In genomic region chr4:141976163-141976562, GRCm38 (mm10) we compare ENCODE assay signal across 9 mouse cellular contexts. TPM values are rescaled to one million over a fixed set of nuclear protein-coding genes. Genes with fewer than 3 reads are reported as not detected.
DNase-seq lines count a peak whose midpoint lies in the region; TF ChIP-seq lines count a peak whose summit lies in the region.
"Had no signal": no experiment of that assay in that cellular context is flagged by ENCODE, and none has a peak within 500 bp of the region (broad histone marks: within the 10 kb centered on the region; RNA-seq: fewer than 3 reads in every experiment).

No protein-coding gene starts in this region.

- H3K4me1 ChIP-seq in E14TG2a.4 (replicated peaks; ENCODE audit: low read depth, low read length), result no peaks in the 10 kb centered on the region
- no peaks in the 10 kb centered on the region for H3K4me1 ChIP-seq in embryonic facial prominence, embryonic 10.5 days

- H3K36me3 ChIP-seq in E14TG2a.4 (ENCODE audit: insufficient read depth, low read length), result no peaks in the 10 kb centered on the region
- no peaks in the 10 kb centered on the region for H3K36me3 ChIP-seq in embryonic facial prominence, embryonic 10.5 days (replicated peaks)
- no peaks in the 10 kb centered on the region for H3K36me3 ChIP-seq in splenic B cell, adult 2 months (ENCODE audit: control insufficient read depth, insufficient read depth, low read length, poor library complexity, severe bottlenecking)
- H3K36me3 ChIP-seq: limb, embryonic 13.5 days had no signal

- H3K27ac ChIP-seq in embryonic facial prominence, embryonic 10.5 days (replicated peaks), result no peak overlapping the region
- H3K27ac ChIP-seq: limb, embryonic 13.5 days had no signal

- 53% methylated on average over 4 of the region's 4 CpGs for WGBS in embryonic facial prominence, embryonic 10.5 days

- H3K27me3 ChIP-seq in E14TG2a.4 (ENCODE audit: insufficient read depth, low read length), result no peaks in the 10 kb centered on the region; the same call in none of the 2 replicates
- no peaks in the 10 kb centered on the region for H3K27me3 ChIP-seq in embryonic facial prominence, embryonic 10.5 days (replicated peaks; ENCODE audit: low read depth, poor library complexity, severe bottlenecking)
- no peaks in the 10 kb centered on the region for H3K27me3 ChIP-seq in splenic B cell, adult 2 months (ENCODE audit: control insufficient read depth, insufficient read depth, low read length, poor library complexity, severe bottlenecking)
- H3K27me3 ChIP-seq: limb, embryonic 13.5 days had no signal

- intact Hi-C loops in left cerebral cortex, postnatal 4 days (cut with DNase I), result no loop called here

- TF ChIP-seq CTCF in E14TG2a.4 (conservative IDR thresholded peaks at IDR 0.05; ENCODE audit: low read length), result peak; percentile 60

- no peak overlapping the region for H3K4me3 ChIP-seq in E14TG2a.4 (replicated peaks; ENCODE audit: low read length)
- H3K4me3 ChIP-seq in embryonic facial prominence, embryonic 10.5 days, result no peak overlapping the region
- H3K4me3 ChIP-seq: limb, embryonic 13.5 days had no signal

- H3K9me3 ChIP-seq in E14TG2a.4 (ENCODE audit: low read length), result peaks cover 19% of the 10 kb centered on the region
- peaks cover 16% of the 10 kb centered on the region; the same call in 1 of the 2 replicates for H3K9me3 ChIP-seq in embryonic facial prominence, embryonic 10.5 days

- DNase-seq in heart, postnatal 4 days, result peak; percentile 58
- no peak for DNase-seq in heart, adult 8-10 months (ENCODE audit: low spot score)
- peak; percentile 53 for DNase-seq in 416B (ENCODE audit: low read depth)
- peak; percentile 75 for DNase-seq in embryonic facial prominence, embryonic 10.5 days (ENCODE audit: low spot score)
- peak; percentile 43 for DNase-seq in left cerebral cortex, postnatal 4 days
- peak; percentile 32 for DNase-seq in splenic B cell, adult 2 months (ENCODE audit: low read depth, low spot score)
- no peak for DNase-seq in testis, postnatal 14 days (ENCODE audit: low spot score)

RNA-seq across cellular contexts. Expression of gene Fhad1, which starts 38.7 kb away (rescaled TPM):
- total RNA-seq in heart, postnatal 4 days (2021), result 1 to 10 TPM; 1.2 to 1.4 TPM
- under 1 TPM; 0.26 to 0.41 (median 0.35) TPM for total RNA-seq in heart, adult 8-10 months (2022)
- 0.50 and 1.0 TPM in 2 replicates for polyA plus RNA-seq in embryonic facial prominence, embryonic 10.5 days (2016; fragmentation: Nextera tagmentation; extraction: Ambion mirVana)
- 1 to 10 TPM in 1 of 2 experiments, under 1 TPM in 1; 0.90 to 1.1 TPM for total RNA-seq in left cerebral cortex, postnatal 4 days (2021)

Comparison
In these comparisons a context has a peak if more than half of its experiments do, and no peak if none do; other contexts are left out.
1. DNase-seq: peak in heart, postnatal 4 days (single experiment), 416B (single experiment), embryonic facial prominence, embryonic 10.5 days (single experiment), left cerebral cortex, postnatal 4 days (single experiment) and splenic B cell, adult 2 months (single experiment); none in heart, adult 8-10 months (single experiment) and testis, postnatal 14 days (single experiment).